Mouse (Mus musculus): Measurements from ENCODE around the gene Gm11562. TPM values are rescaled to one million over a fixed set of nuclear protein-coding genes. Genes with fewer than 3 reads are reported as not detected.

The Gm11562 gene
- polyA plus RNA-seq, 1 experiment, result not detected

GRCm38 (mm10) chr11:99590981-99591380, 29.3 kb downstream of the Gm11562 start, which contains the start of gene Krtap1-3:
TSS of gene Krtap1-3 (minus strand) at chr11:99591339.
- DNase-seq (ENCODE audit: low read depth in 1 of 2, low spot score in 2 of 2), result no peak
- no peak within 1 kb of the TSS for H3K4me3 ChIP-seq (ENCODE audit: extremely low read depth, insufficient read depth, insufficient read length)
- H3K27ac ChIP-seq (ENCODE audit: insufficient read depth, low read length), result no peak within 1 kb of the TSS
- no peaks in the 10 kb centered on the region for H3K27me3 ChIP-seq (ENCODE audit: control insufficient read depth, insufficient read depth, low read length)
- no peaks in the 10 kb centered on the region for H3K36me3 ChIP-seq (ENCODE audit: control insufficient read depth, insufficient read depth, low read length)
- no peaks in the 10 kb centered on the region for H3K4me1 ChIP-seq (ENCODE audit: control insufficient read depth, insufficient read depth, insufficient read length)
- 75% methylated on average over 6 of the region's 6 CpGs for WGBS
- no peak for TF ChIP-seq POLR2A (IDR thresholded peaks at IDR 0.05; ENCODE audit: low read depth, low read length)
- TF ChIP-seq CTCF (IDR thresholded peaks at IDR 0.05; ENCODE audit: extremely low read depth, insufficient read depth, insufficient read length, insufficient replicate concordance), result no peak

- H3K27ac ChIP-seq (ENCODE audit: insufficient read depth, low read length), result no peak overlapping the region
- no peak overlapping the region for H3K4me3 ChIP-seq (ENCODE audit: extremely low read depth, insufficient read depth, insufficient read length)
- H3K27me3 ChIP-seq (ENCODE audit: control insufficient read depth, insufficient read depth, low read length), result no peaks in the 10 kb centered on the region
- TF ChIP-seq CTCF (IDR thresholded peaks at IDR 0.05; ENCODE audit: extremely low read depth, insufficient read depth, insufficient read length, insufficient replicate concordance) (no peak), POLR2A (IDR thresholded peaks at IDR 0.05; ENCODE audit: low read depth, low read length) (no peak)
- no peaks in the 10 kb centered on the region for H3K36me3 ChIP-seq (ENCODE audit: control insufficient read depth, insufficient read depth, low read length)
- DNase-seq (ENCODE audit: low read depth in 1 of 2, low spot score in 2 of 2), result no peak
- H3K4me1 ChIP-seq (ENCODE audit: control insufficient read depth, insufficient read depth, insufficient read length), result no peaks in the 10 kb centered on the region
- 86% methylated on average over 7 of the region's 7 CpGs for WGBS
Measured at GRCm38 (mm10) chr11:99585096-99585495, 35.1 kb downstream of the Gm11562 start.

GRCm38 (mm10) chr11:99583245-99583704, 37.0 kb downstream of the Gm11562 start, which contains the start of gene Krtap1-4:
TSS of gene Krtap1-4 (minus strand) at chr11:99583654.
- TF ChIP-seq CTCF (IDR thresholded peaks at IDR 0.05; ENCODE audit: extremely low read depth, insufficient read depth, insufficient read length, insufficient replicate concordance), result no peak
- no peak for TF ChIP-seq POLR2A (IDR thresholded peaks at IDR 0.05; ENCODE audit: low read depth, low read length)
- Histone ChIP-seq H3K27me3 (ENCODE audit: control insufficient read depth, insufficient read depth, low read length) (no peaks in the 10 kb centered on the region), H3K27ac (ENCODE audit: insufficient read depth, low read length) (no peak within 1 kb of the TSS), H3K4me3 (ENCODE audit: extremely low read depth, insufficient read depth, insufficient read length) (no peak within 1 kb of the TSS), H3K4me1 (ENCODE audit: control insufficient read depth, insufficient read depth, insufficient read length) (no peaks in the 10 kb centered on the region), H3K36me3 (ENCODE audit: control insufficient read depth, insufficient read depth, low read length) (no peaks in the 10 kb centered on the region)
- no peak for DNase-seq (ENCODE audit: low read depth in 1 of 2, low spot score in 2 of 2)
- WGBS, result 76% methylated on average over 5 of the region's 5 CpGs

GRCm38 (mm10) chr11:99581564-99581963, 38.7 kb downstream of the Gm11562 start:
- H3K27ac ChIP-seq (ENCODE audit: insufficient read depth, low read length), result no peak overlapping the region
- no peaks in the 10 kb centered on the region for H3K4me1 ChIP-seq (ENCODE audit: control insufficient read depth, insufficient read depth, insufficient read length)
- H3K27me3 ChIP-seq (ENCODE audit: control insufficient read depth, insufficient read depth, low read length), result no peaks in the 10 kb centered on the region
- WGBS, result 81% methylated on average over 6 of the region's 6 CpGs
- no peak for TF ChIP-seq POLR2A (IDR thresholded peaks at IDR 0.05; ENCODE audit: low read depth, low read length)
- TF ChIP-seq CTCF (IDR thresholded peaks at IDR 0.05; ENCODE audit: extremely low read depth, insufficient read depth, insufficient read length, insufficient replicate concordance), result no peak
- no peak overlapping the region for H3K4me3 ChIP-seq (ENCODE audit: extremely low read depth, insufficient read depth, insufficient read length)
- H3K36me3 ChIP-seq (ENCODE audit: control insufficient read depth, insufficient read depth, low read length), result no peaks in the 10 kb centered on the region
- no peak for DNase-seq (ENCODE audit: low read depth in 1 of 2, low spot score in 2 of 2)

- no peak overlapping the region for H3K4me3 ChIP-seq (ENCODE audit: extremely low read depth, insufficient read depth, insufficient read length)
- H3K36me3 ChIP-seq (ENCODE audit: control insufficient read depth, insufficient read depth, low read length), result no peaks in the 10 kb centered on the region
- 90% methylated on average over 5 of the region's 5 CpGs for WGBS
- H3K4me1 ChIP-seq (ENCODE audit: control insufficient read depth, insufficient read depth, insufficient read length), result no peaks in the 10 kb centered on the region
- no peak overlapping the region for H3K27ac ChIP-seq (ENCODE audit: insufficient read depth, low read length)
- TF ChIP-seq POLR2A (IDR thresholded peaks at IDR 0.05; ENCODE audit: low read depth, low read length) (no peak), CTCF (IDR thresholded peaks at IDR 0.05; ENCODE audit: extremely low read depth, insufficient read depth, insufficient read length, insufficient replicate concordance) (no peak)
- DNase-seq (ENCODE audit: low read depth in 1 of 2, low spot score in 2 of 2), result no peak
- no peaks in the 10 kb centered on the region for H3K27me3 ChIP-seq (ENCODE audit: control insufficient read depth, insufficient read depth, low read length)
Measured at GRCm38 (mm10) chr11:99581051-99581450, 39.2 kb downstream of the Gm11562 start.

GRCm38 (mm10) chr11:99580636-99581035, 39.6 kb downstream of the Gm11562 start, which contains the start of gene Krtap1-5:
TSS of gene Krtap1-5 (minus strand) at chr11:99581016.
- no peak within 1 kb of the TSS for H3K27ac ChIP-seq (ENCODE audit: insufficient read depth, low read length)
- no peaks in the 10 kb centered on the region for H3K36me3 ChIP-seq (ENCODE audit: control insufficient read depth, insufficient read depth, low read length)
- H3K4me3 ChIP-seq (ENCODE audit: extremely low read depth, insufficient read depth, insufficient read length), result no peak within 1 kb of the TSS
- WGBS, result 80% methylated on average over 6 of the region's 6 CpGs
- TF ChIP-seq CTCF (IDR thresholded peaks at IDR 0.05; ENCODE audit: extremely low read depth, insufficient read depth, insufficient read length, insufficient replicate concordance) (no peak), POLR2A (IDR thresholded peaks at IDR 0.05; ENCODE audit: low read depth, low read length) (no peak)
- no peaks in the 10 kb centered on the region for H3K4me1 ChIP-seq (ENCODE audit: control insufficient read depth, insufficient read depth, insufficient read length)
- H3K27me3 ChIP-seq (ENCODE audit: control insufficient read depth, insufficient read depth, low read length), result no peaks in the 10 kb centered on the region
- DNase-seq (ENCODE audit: low read depth in 1 of 2, low spot score in 2 of 2), result no peak

GRCm38 (mm10) chr11:99574106-99574505, 46.1 kb downstream of the Gm11562 start:
- H3K27ac ChIP-seq (ENCODE audit: insufficient read depth, low read length), result no peak overlapping the region
- 2% methylated on average over 7 of the region's 7 CpGs for WGBS
- TF ChIP-seq CTCF (IDR thresholded peaks at IDR 0.05; ENCODE audit: extremely low read depth, insufficient read depth, insufficient read length, insufficient replicate concordance) (peak; percentile 53; the same call in 1 of the 2 replicates), POLR2A (IDR thresholded peaks at IDR 0.05; ENCODE audit: low read depth, low read length) (no peak)
- H3K4me1 ChIP-seq (ENCODE audit: control insufficient read depth, insufficient read depth, insufficient read length), result no peaks in the 10 kb centered on the region; the same call in 1 of the 2 replicates
- no peaks in the 10 kb centered on the region for H3K36me3 ChIP-seq (ENCODE audit: control insufficient read depth, insufficient read depth, low read length)
- DNase-seq (ENCODE audit: low read depth in 1 of 2, low spot score in 2 of 2), result peak in 1 of 2 experiments; percentile 27
- H3K27me3 ChIP-seq (ENCODE audit: control insufficient read depth, insufficient read depth, low read length), result no peaks in the 10 kb centered on the region
- no peak overlapping the region for H3K4me3 ChIP-seq (ENCODE audit: extremely low read depth, insufficient read depth, insufficient read length)

All from spleen, adult 2 months (tissue).